10 mouse cellular contexts compared by ENCODE assay signal in the genomic region with DNA sequence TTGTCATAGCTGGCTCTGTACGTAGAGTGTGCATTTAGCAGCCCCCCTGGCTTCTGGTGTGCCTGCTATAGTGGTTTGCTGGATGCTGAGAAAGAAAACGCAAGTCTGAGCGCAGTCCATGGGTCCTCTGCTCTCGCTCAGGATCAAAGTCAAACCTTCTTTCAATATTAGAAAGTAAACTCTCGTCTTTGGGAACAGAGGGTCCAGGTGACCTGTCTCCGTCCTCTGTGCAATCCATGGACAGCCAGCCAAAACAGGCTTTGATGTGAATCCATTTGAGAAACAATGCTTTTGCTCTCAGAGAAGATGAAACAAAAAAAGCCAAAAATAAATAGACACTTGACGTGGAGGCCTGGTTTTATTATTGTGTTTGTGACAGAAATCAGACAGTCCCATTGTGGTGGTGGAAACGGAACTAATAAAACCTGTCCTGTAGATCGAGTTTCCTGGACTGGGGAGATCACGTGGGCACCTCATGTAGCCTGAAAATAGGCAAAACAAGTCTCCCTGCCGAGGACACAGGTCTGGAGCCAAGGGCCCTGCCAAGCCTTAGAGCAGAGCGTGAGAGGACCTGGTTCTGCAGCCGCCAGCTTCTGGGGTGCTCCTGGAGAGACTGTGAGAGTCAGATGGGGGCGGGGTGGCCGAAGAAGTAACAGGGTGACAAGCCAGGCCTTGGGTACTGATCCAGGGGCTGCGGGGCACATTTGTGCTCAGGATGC. TPM values are rescaled to one million over a fixed set of nuclear protein-coding genes. Genes with fewer than 3 reads are reported as not detected.
DNase-seq lines count a peak whose midpoint lies in the region; ATAC-seq lines count a peak whose summit lies in the region.
"Had no signal": no experiment of that assay in that cellular context is flagged by ENCODE, and none has a peak within 500 bp of the region (broad histone marks: within the 10 kb centered on the region; RNA-seq: fewer than 3 reads in every experiment).

No protein-coding gene starts in this region.

- no peaks in the 10 kb centered on the region for H3K27me3 ChIP-seq in liver, embryonic 11.5 days (replicated peaks; ENCODE audit: control insufficient read depth, insufficient read depth, low read length)
- H3K27me3 ChIP-seq: hindbrain, embryonic 15.5 days had no signal

- peak; percentile 93 for ATAC-seq in cerebellum, adult (ENCODE audit: insufficient number of reproducible peaks, low FRiP score, low TSS enrichment)
- ATAC-seq in hematopoietic stem cell, adult 5-6 weeks (replicated peaks in 1 of 2; ENCODE audit: insufficient read depth in 1 of 2, low FRiP score in 2 of 2, low TSS enrichment in 1 of 2, low read depth in 1 of 2, poor library complexity in 2 of 2, severe bottlenecking in 2 of 2) = peak; percentile 25 to 27; a peak in 2 of 4 replicates
- no peak for ATAC-seq in liver, embryonic 11.5 days (replicated peaks; ENCODE audit: low FRiP score)
- no peak for ATAC-seq in megakaryocyte progenitor cell, adult 5-6 weeks (replicated peaks; ENCODE audit: poor library complexity)

- no peak for DNase-seq in cerebellum, postnatal 4 days (ENCODE audit: low spot score in 2 of 2)
- peak; percentile 82 for DNase-seq in cerebellum, adult 11 months
- DNase-seq in liver, embryonic 11.5 days (ENCODE audit: low spot score) = no peak
- no peak for DNase-seq in heart, adult 8-10 months (ENCODE audit: low spot score)
- DNase-seq in layer of hippocampus, adult 9-10 months (ENCODE audit: low spot score) = no peak
- DNase-seq: lung, adult 18-20 months had no signal

- H3K27ac ChIP-seq in liver, embryonic 11.5 days (ENCODE audit: low read depth, low read length) = no peak overlapping the region
- H3K27ac ChIP-seq: hindbrain, embryonic 15.5 days had no signal

- H3K36me3 ChIP-seq in liver, embryonic 11.5 days (ENCODE audit: control insufficient read depth, insufficient read depth, low read length) = peaks cover 4% of the 10 kb centered on the region

- peaks cover 23% of the 10 kb centered on the region for H3K4me1 ChIP-seq in liver, embryonic 11.5 days (replicated peaks; ENCODE audit: control insufficient read depth, insufficient read depth, low read length)

- H3K4me3 ChIP-seq in liver, embryonic 11.5 days (ENCODE audit: low read depth, low read length) = no peak overlapping the region
- H3K4me3 ChIP-seq: hindbrain, embryonic 15.5 days had no signal

- WGBS in liver, embryonic 11.5 days = 80% methylated on average over 16 of the region's 16 CpGs

- H3K4me2 ChIP-seq in liver, embryonic 11.5 days = peak overlapping the region; percentile 1; the same call in 1 of the 2 replicates
- H3K4me2 ChIP-seq: hindbrain, embryonic 15.5 days had no signal

- H3K9me3 ChIP-seq in liver, embryonic 11.5 days (ENCODE audit: control insufficient read depth, low read length) = no peaks in the 10 kb centered on the region
- H3K9me3 ChIP-seq: hindbrain, embryonic 15.5 days had no signal

- H3K9ac ChIP-seq in liver, embryonic 11.5 days (ENCODE audit: low read depth, low read length) = no peak overlapping the region
- H3K9ac ChIP-seq: hindbrain, embryonic 15.5 days had no signal

RNA-seq across cellular contexts. Expression of a gene that starts 7.5 kb away (rescaled TPM):
- total RNA-seq in hematopoietic stem cell, adult 5-6 weeks (2017) = 6.7 and 13.9 TPM in 2 replicates
- 61.8 and 65.9 TPM in 2 replicates for polyA plus RNA-seq in liver, embryonic 11.5 days (2014; fragmentation: Nextera tagmentation; extraction: Ambion mirVana)
- total RNA-seq in heart, adult 8-10 months (2022) = 10 to 100 TPM in 3 of 4 experiments, 1 to 10 TPM in 1; 9.4 to 14.1 (median 11.6) TPM
- 5.3 and 12.5 TPM in 2 replicates for total RNA-seq in megakaryocyte progenitor cell, adult 5-6 weeks (2015)
- 5.2 and 5.9 TPM in 2 replicates for total RNA-seq in megakaryocyte progenitor cell, adult 5-6 weeks (2017)

RNA-seq across cellular contexts. Expression of a gene that starts 46.7 kb away (rescaled TPM):
- 7.8 and 9.6 TPM in 2 replicates for total RNA-seq in hematopoietic stem cell, adult 5-6 weeks (2017)
- 4.6 and 5.2 TPM in 2 replicates for polyA plus RNA-seq in liver, embryonic 11.5 days (2014; fragmentation: Nextera tagmentation; extraction: Ambion mirVana)
- total RNA-seq in heart, adult 8-10 months (2022) = 1 to 10 TPM in 1 of 4 experiments, under 1 TPM in 3; 0.44 to 1.4 (median 0.87) TPM
- total RNA-seq in megakaryocyte progenitor cell, adult 5-6 weeks (2015) = 5.3 and 6.9 TPM in 2 replicates
- total RNA-seq in megakaryocyte progenitor cell, adult 5-6 weeks (2017) = 6.3 and 8.4 TPM in 2 replicates

Comparison
In these comparisons a context has a peak if more than half of its experiments do, and no peak if none do; other contexts are left out.
1. ATAC-seq: peak in cerebellum, adult (single experiment) and hematopoietic stem cell, adult 5-6 weeks (2 of 2); none in liver, embryonic 11.5 days (single experiment) and megakaryocyte progenitor cell, adult 5-6 weeks (single experiment).